Comparison of ENCODE assay signal across 19 mouse cellular contexts in the genomic region with DNA sequence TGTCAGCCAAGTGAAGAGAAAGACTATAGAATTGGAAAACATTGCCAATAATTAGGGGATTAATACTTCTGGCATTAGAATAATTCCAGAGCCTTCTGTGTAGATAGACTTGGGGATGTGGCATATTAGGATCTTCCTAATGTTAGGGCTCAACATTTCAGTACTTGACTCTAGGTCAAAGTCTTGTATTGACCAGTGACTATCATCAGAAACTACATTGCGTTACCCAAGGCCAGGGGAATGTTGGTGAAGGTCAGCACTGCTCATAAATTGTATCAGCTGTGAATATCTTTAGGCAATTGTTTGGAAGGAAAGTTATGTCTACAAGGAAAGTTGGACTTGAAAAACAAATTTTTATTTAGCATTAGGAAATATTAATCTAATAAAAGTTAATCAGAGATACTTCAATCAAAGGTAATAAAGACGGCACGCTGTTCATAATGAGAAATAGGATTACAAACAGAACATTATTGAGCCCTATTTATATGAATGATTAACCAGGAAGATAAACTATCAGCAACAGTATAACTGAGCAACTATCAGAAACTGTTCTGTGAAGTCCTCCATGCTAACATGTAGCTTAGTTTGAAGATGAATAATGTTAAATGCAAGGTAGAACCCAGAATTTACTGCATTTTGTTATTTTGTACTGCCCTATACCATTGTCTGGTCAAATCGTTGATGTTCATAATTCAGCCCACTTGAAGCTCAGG.
"Had no signal": no experiment of that assay in that cellular context is flagged by ENCODE, and none has a peak within 500 bp of the region (broad histone marks: within the 10 kb centered on the region; RNA-seq: fewer than 3 reads in every experiment).

No protein-coding gene starts in this region.

- H3K4me2 ChIP-seq: lung, embryonic 14.5 days; midbrain, embryonic 12.5 days; neural tube, embryonic 13.5 days; neural tube, embryonic 15.5 days had no signal

- H3K4me1 ChIP-seq: midbrain, embryonic 10.5 days; midbrain, embryonic 12.5 days; neural tube, embryonic 13.5 days; neural tube, embryonic 15.5 days had no signal

- H3K27me3 ChIP-seq: midbrain, embryonic 12.5 days; neural tube, embryonic 13.5 days; neural tube, embryonic 15.5 days had no signal

- H3K9me3 ChIP-seq: midbrain, embryonic 10.5 days; midbrain, embryonic 12.5 days; neural tube, embryonic 13.5 days; neural tube, embryonic 15.5 days had no signal

- H3K9ac ChIP-seq: lung, embryonic 14.5 days; midbrain, embryonic 12.5 days; neural tube, embryonic 13.5 days; neural tube, embryonic 15.5 days had no signal

- ATAC-seq: midbrain, embryonic 16.5 days had no signal

- H3K4me3 ChIP-seq: midbrain, embryonic 10.5 days; midbrain, embryonic 12.5 days; myocyte; neural tube, embryonic 13.5 days; neural tube, embryonic 15.5 days had no signal

- H3K27ac ChIP-seq: midbrain, embryonic 10.5 days; midbrain, embryonic 12.5 days; neural tube, embryonic 13.5 days; neural tube, embryonic 15.5 days had no signal

- DNase-seq: lung, adult 18-20 months; lung, embryonic 14.5 days; lung, postnatal 10 days; lung, postnatal 4 days; midbrain, embryonic 14.5 days; retina, postnatal 1 day; right cerebral cortex, adult 18-20 months; right cerebral cortex, postnatal 25 days; right cerebral cortex, postnatal 4 days; spleen, adult 18-20 months; thymus, adult 18-20 months; thymus, postnatal 14 days; thymus, postnatal 36 days had no signal

- H3K36me3 ChIP-seq: midbrain, embryonic 10.5 days; midbrain, embryonic 12.5 days; neural tube, embryonic 13.5 days; neural tube, embryonic 15.5 days had no signal
